Mouse (Mus musculus) forebrain, embryonic 13.5 days (tissue): ENCODE measurements around the gene Olfr464. TPM values are rescaled to one million over a fixed set of nuclear protein-coding genes. Genes with fewer than 3 reads are reported as not detected.
"Not testable (repeated sequence)": the region's sequence is repeated elsewhere in the genome, so short reads cannot be mapped to it uniquely, and the experiment has no call there.

ENCODE experiments used
- ATAC-seq: fragments of 200-750 bp; cut with Nextera tagmentation; 2 replicates; pipeline ENCODE4 v1.8.0; 2017
- H3K27ac ChIP-seq: fragments of 300-500 bp; sonication (generic); 2 replicates; pipeline ENCODE4 v1.5.1; 2015; ENCODE audit warnings: inconsistent platforms, mild to moderate bottlenecking, moderate library complexity
- H3K27me3 ChIP-seq: fragments of 300-500 bp; sonication (generic); 2 replicates; pipeline ENCODE4 v1.6.1; 2015; ENCODE audit warnings: mild to moderate bottlenecking, inconsistent platforms
- H3K36me3 ChIP-seq: fragments of 300-500 bp; sonication (generic); 2 replicates; pipeline ENCODE4 v1.6.1; 2015; ENCODE audit warnings: mild to moderate bottlenecking, inconsistent platforms; ENCODE audit not compliant: poor library complexity, severe bottlenecking
- H3K4me1 ChIP-seq: fragments of 300-500 bp; sonication (generic); 2 replicates; pipeline ENCODE4 v1.6.1; 2015; ENCODE audit warnings: inconsistent platforms
- H3K4me2 ChIP-seq: fragments of 300-500 bp; sonication (generic); 2 replicates; pipeline ENCODE4 v1.6.1; 2015; ENCODE audit warnings: inconsistent platforms, mild to moderate bottlenecking, moderate library complexity
- H3K4me3 ChIP-seq: fragments of 300-500 bp; sonication (generic); 2 replicates; pipeline ENCODE4 v1.5.1; 2015; ENCODE audit warnings: mild to moderate bottlenecking, inconsistent platforms
- H3K9ac ChIP-seq: fragments of 300-500 bp; sonication (generic); 2 replicates; pipeline ENCODE4 v1.6.1; 2015; ENCODE audit warnings: mild to moderate bottlenecking, inconsistent platforms
- H3K9me3 ChIP-seq: fragments of 300-500 bp; sonication (generic); replicated peaks from 2 replicates; pipeline ENCODE4 v1.6.1; 2016; ENCODE audit warnings: inconsistent platforms
- WGBS: fragments of 180-500 bp; shearing (Covaris S2); methylation state at CpG from one replicate; pipeline ENCODE4 v1.1.7; 2015; 5-methylcytosine and 5-hydroxymethylcytosine counted together
- polyA plus RNA-seq: library from polyadenylated mRNA; unstranded; fragments of >200 nt; fragmentation: Nextera tagmentation; extraction: Ambion mirVana; gene quantifications from 2 replicates; pipeline ENCODE4 v1.2.1, GENCODE M21; 2015

Olfr464 gene
- polyA plus RNA-seq, 1 experiment from 2014 or later = not detected

- Histone ChIP-seq H3K27me3 (no peaks in the 10 kb centered on the region; the same call in 1 of the 2 replicates), H3K4me2 (no peak overlapping the region), H3K4me3 (no peak overlapping the region), H3K4me1 (no peaks in the 10 kb centered on the region), H3K27ac (no peak overlapping the region), H3K9me3 (no peaks in the 10 kb centered on the region), H3K36me3 (no peaks in the 10 kb centered on the region), H3K9ac (no peak overlapping the region)
- WGBS = 83% methylated on average over 1 of the region's 1 CpGs
- no peak for ATAC-seq
Measured at GRCm38 (mm10) chr11:87916005-87916404, 4.8 kb downstream of the Olfr464 start.

GRCm38 (mm10) chr11:87904331-87904730 is 16.4 kb downstream of the Olfr464 start:
- H3K4me1 ChIP-seq = no peaks in the 10 kb centered on the region
- H3K9me3 ChIP-seq = no peaks in the 10 kb centered on the region
- no peak overlapping the region for H3K27ac ChIP-seq
- no peaks in the 10 kb centered on the region for H3K27me3 ChIP-seq
- H3K36me3 ChIP-seq = no peaks in the 10 kb centered on the region
- no peak for ATAC-seq
- no peak overlapping the region for H3K4me2 ChIP-seq
- no peak overlapping the region for H3K4me3 ChIP-seq
- 78% methylated on average over 3 of the region's 3 CpGs for WGBS
- H3K9ac ChIP-seq = no peak overlapping the region

- H3K27me3 ChIP-seq = 0 out of 2 replicates have a peak, but pooled peaks cover 3% of the 10 kb centered on the region
- H3K36me3 ChIP-seq = no peaks in the 10 kb centered on the region
- no peak within 1 kb of the TSS for H3K9ac ChIP-seq
- H3K9me3 ChIP-seq = no peaks in the 10 kb centered on the region
- H3K27ac ChIP-seq = no peak within 1 kb of the TSS
- H3K4me1 ChIP-seq = no peaks in the 10 kb centered on the region
- no peak within 1 kb of the TSS for H3K4me2 ChIP-seq
- ATAC-seq = no peak
- no peak within 1 kb of the TSS for H3K4me3 ChIP-seq
Measured at GRCm38 (mm10) chr11:87897287-87897686, 23.5 kb downstream of the Olfr464 start, which contains the start of gene Olfr463. TSS of gene Olfr463 (minus strand) at chr11:87897387.

- ATAC-seq = no peak
- no peak within 1 kb of the TSS for H3K4me2 ChIP-seq
- no peak within 1 kb of the TSS for H3K27ac ChIP-seq
- H3K4me3 ChIP-seq = no peak within 1 kb of the TSS
- 92% methylated on average over 6 of the region's 6 CpGs for WGBS
- no peaks in the 10 kb centered on the region for H3K36me3 ChIP-seq
- H3K4me1 ChIP-seq = no peaks in the 10 kb centered on the region
- H3K27me3 ChIP-seq = no peaks in the 10 kb centered on the region
- H3K9ac ChIP-seq = no peak within 1 kb of the TSS
- H3K9me3 ChIP-seq = no peaks in the 10 kb centered on the region
Measured at GRCm38 (mm10) chr11:87892168-87892567, 28.6 kb downstream of the Olfr464 start, which contains the start of gene Olfr462. TSS of gene Olfr462 (minus strand) at chr11:87892268.

GRCm38 (mm10) chr11:87884856-87885255 is 35.9 kb downstream of the Olfr464 start:
- H3K4me3 ChIP-seq = no peak overlapping the region
- H3K4me1 ChIP-seq = no peaks in the 10 kb centered on the region
- H3K27me3 ChIP-seq = no peaks in the 10 kb centered on the region
- H3K27ac ChIP-seq = no peak overlapping the region
- ATAC-seq = no peak
- H3K9me3 ChIP-seq = no peaks in the 10 kb centered on the region
- WGBS = 82% methylated on average over 5 of the region's 5 CpGs
- no peak overlapping the region for H3K4me2 ChIP-seq
- no peak overlapping the region for H3K9ac ChIP-seq
- H3K36me3 ChIP-seq = no peaks in the 10 kb centered on the region

GRCm38 (mm10) chr11:87883493-87883892 is 37.3 kb downstream of the Olfr464 start:
- no peaks in the 10 kb centered on the region for H3K27me3 ChIP-seq
- WGBS = 36% methylated on average over 5 of the region's 5 CpGs
- H3K9ac ChIP-seq = no peak overlapping the region
- no peak for ATAC-seq
- no peak overlapping the region for H3K4me3 ChIP-seq
- no peak overlapping the region for H3K4me2 ChIP-seq
- no peaks in the 10 kb centered on the region for H3K36me3 ChIP-seq
- no peaks in the 10 kb centered on the region for H3K9me3 ChIP-seq
- H3K27ac ChIP-seq = no peak overlapping the region
- H3K4me1 ChIP-seq = no peaks in the 10 kb centered on the region

GRCm38 (mm10) chr11:87881714-87882113 is 39.1 kb downstream of the Olfr464 start:
- Histone ChIP-seq H3K9ac (no peak overlapping the region), H3K9me3 (no peaks in the 10 kb centered on the region), H3K27ac (no peak overlapping the region), H3K27me3 (no peaks in the 10 kb centered on the region), H3K4me1 (no peaks in the 10 kb centered on the region), H3K4me3 (no peak overlapping the region), H3K4me2 (no peak overlapping the region), H3K36me3 (no peaks in the 10 kb centered on the region)
- WGBS = 80% methylated on average over 4 of the region's 4 CpGs
- no peak for ATAC-seq

- Histone ChIP-seq H3K27me3 (no peaks in the 10 kb centered on the region), H3K9ac (no peak overlapping the region), H3K36me3 (no peaks in the 10 kb centered on the region), H3K9me3 (no peaks in the 10 kb centered on the region), H3K4me1 (no peaks in the 10 kb centered on the region), H3K4me3 (no peak overlapping the region), H3K4me2 (no peak overlapping the region), H3K27ac (no peak overlapping the region)
- WGBS = 72% methylated on average over 9 of the region's 9 CpGs
- no peak for ATAC-seq
Measured at GRCm38 (mm10) chr11:87879826-87880225, 40.9 kb downstream of the Olfr464 start.

- no peaks in the 10 kb centered on the region for H3K4me1 ChIP-seq
- no peak for ATAC-seq
- no peaks in the 10 kb centered on the region for H3K27me3 ChIP-seq
- no peaks in the 10 kb centered on the region for H3K36me3 ChIP-seq
- no peaks in the 10 kb centered on the region for H3K9me3 ChIP-seq
- no peak within 1 kb of the TSS for H3K9ac ChIP-seq
- no peak within 1 kb of the TSS for H3K4me2 ChIP-seq
- WGBS = 81% methylated on average over 6 of the region's 6 CpGs
- no peak within 1 kb of the TSS for H3K4me3 ChIP-seq
- H3K27ac ChIP-seq = no peak within 1 kb of the TSS
Measured at GRCm38 (mm10) chr11:87875436-87875835, 45.3 kb downstream of the Olfr464 start, which contains the start of gene Epx. TSS of gene Epx (minus strand) at chr11:87875536.

- H3K4me3 ChIP-seq = no peak overlapping the region
Measured at GRCm38 (mm10) chr11:87871766-87872165, 49.0 kb downstream of the Olfr464 start.

GRCm38 (mm10) chr11:87870096-87870495 is 50.7 kb downstream of the Olfr464 start:
- H3K9ac ChIP-seq = no peak overlapping the region
- no peaks in the 10 kb centered on the region for H3K27me3 ChIP-seq
- H3K4me3 ChIP-seq = no peak overlapping the region
- no peak overlapping the region for H3K27ac ChIP-seq
- no peak overlapping the region for H3K4me2 ChIP-seq
- WGBS = 73% methylated on average over 2 of the region's 2 CpGs
- no peaks in the 10 kb centered on the region for H3K9me3 ChIP-seq
- H3K36me3 ChIP-seq = no peaks in the 10 kb centered on the region
- no peak for ATAC-seq
- H3K4me1 ChIP-seq = no peaks in the 10 kb centered on the region

More at GRCm38 (mm10) chr11:87871766-87872165, 49.0 kb downstream of the Olfr464 start:
- Histone ChIP-seq H3K4me2 (no peak overlapping the region), H3K36me3 (no peaks in the 10 kb centered on the region), H3K4me1 (no peaks in the 10 kb centered on the region), H3K27me3 (no peaks in the 10 kb centered on the region), H3K27ac (no peak overlapping the region), H3K9me3 (no peaks in the 10 kb centered on the region), H3K9ac (no peak overlapping the region)
- 42% methylated on average over 8 of the region's 8 CpGs for WGBS
- no peak for ATAC-seq

GRCm38 (mm10) chr11:87866891-87867290 is 53.9 kb downstream of the Olfr464 start:
- not testable (repeated sequence) for H3K4me2 ChIP-seq, H3K27me3 ChIP-seq, H3K27ac ChIP-seq, H3K9me3 ChIP-seq, H3K4me1 ChIP-seq, H3K36me3 ChIP-seq, ATAC-seq, H3K4me3 ChIP-seq, H3K9ac ChIP-seq
- WGBS = 64% methylated on average over 1 of the region's 2 CpGs
